Mouse (Mus musculus) kidney, adult 2 months (tissue): ENCODE data around the gene Arpc3.

Source experiments
- CTCF ChIP-seq: fragments of 200-500 bp; conservative IDR thresholded peaks from 2 replicates; pipeline ENCODE4 v1.5.1; 2011; ENCODE audit warnings: low read depth, mild to moderate bottlenecking, control low read depth, low read length, moderate library complexity, mixed read lengths; ENCODE audit not compliant: insufficient read depth, insufficient read length
- POLR2A ChIP-seq: fragments of 200-500 bp; IDR thresholded peaks from one replicate; pipeline ENCODE4 v1.6.1; 2011; ENCODE audit warnings: low read depth, low read length, control low read depth

- no peak for TF ChIP-seq CTCF
- TF ChIP-seq POLR2A, result no peak
Observed at GRCm38 (mm10) chr5:122452194-122452593, 60.5 kb downstream of the Arpc3 start.
